Mouse (Mus musculus): ENCODE measurements around the gene Prps1l1. TPM values are rescaled to one million over a fixed set of nuclear protein-coding genes. Genes with fewer than 3 reads are reported as not detected.
A peak's percentile ranks its signal among the peaks of the same experiment; 100 is the strongest.

Prps1l1 gene
- polyA plus RNA-seq, 1 experiment from 2014 or later = not detected

DNA sequence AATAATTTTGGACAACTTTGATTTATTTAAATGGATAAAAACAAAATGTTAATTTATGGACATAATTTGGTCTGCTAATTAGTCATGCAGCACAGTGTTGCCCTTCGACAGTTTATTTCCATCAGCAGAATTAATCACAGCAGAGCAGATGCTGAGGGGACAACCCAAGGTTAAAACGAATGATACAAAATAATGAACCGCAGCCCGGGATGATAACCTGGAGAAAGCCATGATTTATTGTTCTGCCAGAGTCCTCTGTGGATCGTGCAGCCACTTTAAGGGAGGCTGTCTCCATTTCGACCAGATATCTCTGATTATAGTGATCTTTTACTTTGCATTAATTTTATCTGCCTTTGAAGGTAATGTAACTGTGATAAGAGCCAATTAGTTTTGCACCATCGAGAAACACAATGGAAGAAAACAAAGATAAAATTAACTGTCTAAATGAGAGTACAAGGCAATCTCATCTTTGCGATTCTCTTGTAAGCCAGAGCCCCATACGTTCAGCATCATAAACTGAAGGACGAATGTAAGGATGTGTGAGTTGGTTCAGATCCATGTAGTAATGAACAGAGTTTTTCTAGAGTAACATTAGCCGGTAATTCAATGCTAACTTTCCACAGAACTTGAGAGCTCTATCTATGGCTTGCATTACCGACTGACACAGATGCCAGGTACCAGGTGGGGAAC lies 14.4 kb downstream of the Prps1l1 start:
- Histone ChIP-seq H3K4me3 (replicated peaks; ENCODE audit: low read length) (no peak overlapping the region), H3K4me1 (replicated peaks; ENCODE audit: control insufficient read depth, insufficient read depth, low read length) (no peaks in the 10 kb centered on the region), H3K9me3 (ENCODE audit: control insufficient read depth, low read length) (no peaks in the 10 kb centered on the region; the same call in 1 of the 2 replicates), H3K9ac (replicated peaks; ENCODE audit: low read depth, low read length) (no peak overlapping the region), H3K4me2 (ENCODE audit: low read length) (no peak overlapping the region), H3K36me3 (ENCODE audit: control insufficient read depth, insufficient read depth) (no peaks in the 10 kb centered on the region), H3K27me3 (replicated peaks; ENCODE audit: control insufficient read depth, insufficient read depth, low read length) (no peaks in the 10 kb centered on the region), H3K27ac (ENCODE audit: low read length) (no peak overlapping the region)
- 66% methylated on average over 12 of the region's 12 CpGs for WGBS
- no peak for ATAC-seq

DNA sequence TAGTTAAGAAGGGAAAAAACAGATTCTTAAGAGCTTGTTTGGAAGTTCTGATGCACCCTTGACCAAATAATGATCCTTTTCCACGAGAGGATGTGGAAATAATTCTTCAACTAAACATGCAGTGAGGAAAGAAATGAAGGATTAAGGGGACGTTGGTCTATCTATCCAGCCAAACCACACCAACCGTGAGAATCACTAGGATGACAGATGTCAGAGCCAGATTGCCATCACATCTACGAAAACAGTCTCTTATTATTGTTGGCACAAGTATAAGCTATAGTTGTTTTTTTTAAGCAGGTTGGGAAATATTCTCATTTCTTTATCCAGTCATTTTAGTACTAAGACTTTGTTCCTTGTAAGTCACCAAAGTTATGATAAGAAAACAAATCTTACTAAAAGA lies 15.8 kb downstream of the Prps1l1 start:
- Histone ChIP-seq H3K9me3 (ENCODE audit: control insufficient read depth, low read length) (no peaks in the 10 kb centered on the region; the same call in 1 of the 2 replicates), H3K9ac (replicated peaks; ENCODE audit: low read depth, low read length) (no peak overlapping the region), H3K4me2 (ENCODE audit: low read length) (no peak overlapping the region), H3K4me1 (replicated peaks; ENCODE audit: control insufficient read depth, insufficient read depth, low read length) (no peaks in the 10 kb centered on the region), H3K27ac (ENCODE audit: low read length) (no peak overlapping the region), H3K36me3 (ENCODE audit: control insufficient read depth, insufficient read depth) (no peaks in the 10 kb centered on the region), H3K27me3 (replicated peaks; ENCODE audit: control insufficient read depth, insufficient read depth, low read length) (no peaks in the 10 kb centered on the region), H3K4me3 (replicated peaks; ENCODE audit: low read length) (no peak overlapping the region)
- 44% methylated on average over 4 of the region's 4 CpGs for WGBS
- no peak for ATAC-seq

DNA sequence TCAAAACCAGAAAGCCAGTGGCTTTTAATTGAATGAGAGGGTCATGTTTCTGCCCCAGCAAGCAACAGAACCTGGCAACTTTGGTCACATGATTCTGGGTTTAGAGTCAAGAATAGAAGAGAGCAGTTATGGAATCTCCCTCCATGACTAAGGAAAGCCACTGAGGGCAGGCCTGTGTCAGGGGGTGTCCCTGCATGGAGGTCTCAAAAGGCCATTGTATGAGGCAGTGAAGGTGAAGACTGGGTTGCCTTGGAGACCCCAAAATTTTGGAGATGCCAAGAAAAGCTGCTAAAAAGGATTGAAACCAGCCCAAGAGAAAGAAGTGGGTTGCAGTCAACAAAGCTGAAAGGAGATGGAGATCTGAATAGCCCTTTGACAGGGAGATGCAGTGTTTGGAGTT lies 21.2 kb downstream of the Prps1l1 start:
- ATAC-seq = 0 out of 2 replicates have a peak, but pooled peaks have one; percentile 13
- no peaks in the 10 kb centered on the region for H3K27me3 ChIP-seq (replicated peaks; ENCODE audit: control insufficient read depth, insufficient read depth, low read length)
- H3K4me3 ChIP-seq (replicated peaks; ENCODE audit: low read length) = no peak overlapping the region
- H3K9me3 ChIP-seq (ENCODE audit: control insufficient read depth, low read length) = no peaks in the 10 kb centered on the region
- no peak overlapping the region for H3K27ac ChIP-seq (ENCODE audit: low read length)
- H3K4me2 ChIP-seq (ENCODE audit: low read length) = no peak overlapping the region
- no peaks in the 10 kb centered on the region for H3K36me3 ChIP-seq (ENCODE audit: control insufficient read depth, insufficient read depth)
- peaks cover 8% of the 10 kb centered on the region for H3K4me1 ChIP-seq (replicated peaks; ENCODE audit: control insufficient read depth, insufficient read depth, low read length)
- H3K9ac ChIP-seq (replicated peaks; ENCODE audit: low read depth, low read length) = no peak overlapping the region

DNA sequence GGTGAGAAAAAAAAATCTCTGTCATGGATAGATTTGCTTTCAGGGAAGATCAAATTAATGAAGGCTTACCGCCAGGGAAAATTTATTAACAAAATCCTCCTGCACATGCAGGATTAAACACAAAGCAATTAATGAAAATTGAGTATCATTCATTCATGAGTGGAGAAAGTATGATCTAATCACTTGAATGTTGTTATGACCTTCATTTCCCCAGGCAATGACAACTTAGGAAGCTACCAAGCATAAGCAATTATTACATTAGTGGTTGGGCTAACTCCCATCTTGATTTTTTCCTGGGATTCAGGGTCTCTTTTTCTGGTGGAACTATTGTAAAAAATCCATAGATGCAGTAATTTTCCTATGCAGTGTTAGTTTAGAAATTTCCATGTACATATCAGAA lies 23.3 kb downstream of the Prps1l1 start:
- 20% methylated on average over 1 of the region's 1 CpGs for WGBS
- H3K9me3 ChIP-seq (ENCODE audit: control insufficient read depth, low read length) = no peaks in the 10 kb centered on the region
- no peak; the same call in 1 of the 2 replicates for ATAC-seq

DNA sequence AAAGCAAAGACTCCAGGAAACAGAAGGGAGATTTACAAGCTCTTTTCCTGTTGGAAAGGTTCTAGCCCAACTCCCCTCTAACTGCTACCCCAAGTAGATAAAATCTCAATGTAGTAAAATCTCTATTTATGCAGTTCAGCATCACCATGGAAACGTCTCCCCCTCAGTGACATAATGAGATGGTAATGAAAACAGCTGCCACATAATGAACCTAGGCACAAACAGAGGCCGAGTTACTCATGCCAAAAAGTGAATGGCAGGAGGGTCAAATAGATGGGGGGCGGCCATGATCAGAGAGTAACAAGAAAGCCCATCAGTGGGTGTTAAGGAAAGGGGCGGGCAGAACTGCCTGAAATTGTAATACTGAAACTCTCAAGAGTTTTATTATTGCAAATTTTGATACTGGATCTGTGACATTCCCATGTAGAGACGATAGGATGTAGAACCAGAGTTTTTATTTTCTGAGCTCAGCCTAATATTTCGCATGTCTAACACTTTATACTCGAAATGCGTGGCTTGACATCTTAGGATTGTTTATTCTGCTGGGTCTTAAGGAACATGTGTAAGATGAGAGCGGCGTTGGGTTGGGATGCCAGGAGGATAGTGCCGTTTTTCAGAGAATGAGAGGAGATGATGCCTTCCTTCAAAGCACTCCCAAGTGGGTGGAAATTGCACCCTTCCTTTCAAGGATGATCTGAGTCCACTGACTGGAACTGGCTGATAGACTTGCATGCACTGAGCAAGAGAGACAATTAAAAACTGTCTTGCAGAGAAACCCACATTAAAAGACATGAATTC lies 24.0 kb downstream of the Prps1l1 start:
- Histone ChIP-seq H3K9me3 (ENCODE audit: control insufficient read depth, low read length) (no peaks in the 10 kb centered on the region), H3K4me3 (replicated peaks; ENCODE audit: low read length) (no peak overlapping the region), H3K36me3 (ENCODE audit: control insufficient read depth, insufficient read depth) (no peaks in the 10 kb centered on the region), H3K27ac (ENCODE audit: low read length) (peak overlapping the region; percentile 77), H3K4me1 (replicated peaks; ENCODE audit: control insufficient read depth, insufficient read depth, low read length) (peaks cover 8% of the 10 kb centered on the region), H3K4me2 (ENCODE audit: low read length) (peak overlapping the region; percentile 23), H3K27me3 (replicated peaks; ENCODE audit: control insufficient read depth, insufficient read depth, low read length) (no peaks in the 10 kb centered on the region), H3K9ac (replicated peaks; ENCODE audit: low read depth, low read length) (no peak overlapping the region)
- ATAC-seq = peak; percentile 96
- WGBS = 12% methylated on average over 11 of the region's 11 CpGs

More for the DNA sequence above, 23.3 kb downstream of the Prps1l1 start:
- Histone ChIP-seq H3K9ac (replicated peaks; ENCODE audit: low read depth, low read length) (no peak overlapping the region), H3K4me2 (ENCODE audit: low read length) (no peak overlapping the region), H3K36me3 (ENCODE audit: control insufficient read depth, insufficient read depth) (no peaks in the 10 kb centered on the region), H3K27me3 (replicated peaks; ENCODE audit: control insufficient read depth, insufficient read depth, low read length) (no peaks in the 10 kb centered on the region), H3K27ac (ENCODE audit: low read length) (no peak overlapping the region), H3K4me1 (replicated peaks; ENCODE audit: control insufficient read depth, insufficient read depth, low read length) (peaks cover 8% of the 10 kb centered on the region), H3K4me3 (replicated peaks; ENCODE audit: low read length) (no peak overlapping the region)

DNA sequence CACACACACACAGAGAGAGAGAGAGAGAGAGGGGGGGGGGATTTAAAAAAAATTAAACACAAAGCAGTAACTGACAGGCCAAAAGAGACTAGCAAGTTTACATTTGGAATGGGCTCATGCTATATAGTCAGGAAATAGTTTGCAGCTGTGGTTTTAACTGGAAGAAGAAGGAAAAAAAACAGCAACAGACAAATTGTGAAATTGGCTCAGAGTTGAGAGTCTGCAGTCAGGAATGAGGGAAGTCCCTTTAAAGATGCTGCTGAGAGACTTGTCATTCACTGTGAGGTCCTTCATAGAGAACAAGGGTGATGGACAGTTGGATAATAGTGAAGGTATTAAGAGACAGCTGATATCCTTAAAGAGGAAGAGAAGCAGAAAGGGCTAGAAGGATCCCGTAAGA lies 26.9 kb downstream of the Prps1l1 start:
- Histone ChIP-seq H3K36me3 (ENCODE audit: control insufficient read depth, insufficient read depth) (no peaks in the 10 kb centered on the region), H3K9me3 (ENCODE audit: control insufficient read depth, low read length) (no peaks in the 10 kb centered on the region), H3K27ac (ENCODE audit: low read length) (no peak overlapping the region), H3K4me1 (replicated peaks; ENCODE audit: control insufficient read depth, insufficient read depth, low read length) (peaks cover 8% of the 10 kb centered on the region), H3K4me2 (ENCODE audit: low read length) (no peak overlapping the region), H3K27me3 (replicated peaks; ENCODE audit: control insufficient read depth, insufficient read depth, low read length) (no peaks in the 10 kb centered on the region), H3K4me3 (replicated peaks; ENCODE audit: low read length) (no peak overlapping the region), H3K9ac (replicated peaks; ENCODE audit: low read depth, low read length) (no peak overlapping the region)
- ATAC-seq = no peak
- WGBS = 54% methylated on average over 1 of the region's 1 CpGs

DNA sequence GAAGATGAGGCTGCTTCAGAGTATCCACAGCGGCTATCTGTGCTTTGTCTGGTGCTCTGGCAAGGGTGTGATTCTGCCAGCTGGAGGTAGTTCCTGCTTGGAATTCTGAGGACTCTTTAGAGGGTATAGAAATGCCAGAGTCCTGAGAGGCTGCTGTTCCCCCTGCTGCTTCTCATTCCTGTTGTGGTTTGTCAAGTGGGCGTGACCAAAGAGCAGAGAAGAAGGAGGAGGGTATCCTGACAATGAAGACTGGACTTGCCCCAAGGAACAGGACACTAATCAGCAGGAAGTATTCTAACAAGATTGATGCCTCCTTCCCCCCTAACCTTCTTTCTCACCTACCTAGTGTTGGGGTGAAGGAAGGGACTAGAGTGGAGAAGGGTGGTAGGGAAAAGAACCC lies 29.4 kb downstream of the Prps1l1 start:
- H3K9ac ChIP-seq (replicated peaks; ENCODE audit: low read depth, low read length) = no peak overlapping the region
- no peaks in the 10 kb centered on the region for H3K9me3 ChIP-seq (ENCODE audit: control insufficient read depth, low read length)
- H3K27me3 ChIP-seq (replicated peaks; ENCODE audit: control insufficient read depth, insufficient read depth, low read length) = no peaks in the 10 kb centered on the region
- H3K27ac ChIP-seq (ENCODE audit: low read length) = no peak overlapping the region
- H3K36me3 ChIP-seq (ENCODE audit: control insufficient read depth, insufficient read depth) = no peaks in the 10 kb centered on the region
- no peak for ATAC-seq
- no peak overlapping the region for H3K4me3 ChIP-seq (replicated peaks; ENCODE audit: low read length)
- H3K4me2 ChIP-seq (ENCODE audit: low read length) = no peak overlapping the region
- peaks cover under 1% of the 10 kb centered on the region for H3K4me1 ChIP-seq (replicated peaks; ENCODE audit: control insufficient read depth, insufficient read depth, low read length)
- WGBS = 61% methylated on average over 2 of the region's 2 CpGs

DNA sequence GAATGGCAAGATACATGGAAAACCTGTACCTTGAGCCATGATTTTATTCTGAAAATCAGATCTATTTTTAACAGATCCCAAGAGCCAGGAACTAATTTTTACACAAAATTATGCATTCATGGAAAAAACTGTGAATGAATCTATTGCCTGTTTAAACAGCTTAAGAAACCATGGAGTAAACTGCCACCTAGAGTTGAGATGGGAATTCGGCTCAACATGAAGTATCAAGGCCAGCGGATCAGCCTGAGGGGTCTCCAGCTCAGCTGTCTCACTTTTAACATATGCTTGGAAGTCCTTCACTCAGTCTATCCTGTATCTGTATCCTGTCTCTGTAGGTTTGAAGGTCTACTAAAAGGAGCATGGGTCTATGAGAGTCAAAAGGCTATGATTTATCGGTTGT lies 31.5 kb downstream of the Prps1l1 start:
- H3K4me2 ChIP-seq (ENCODE audit: low read length) = no peak overlapping the region

DNA sequence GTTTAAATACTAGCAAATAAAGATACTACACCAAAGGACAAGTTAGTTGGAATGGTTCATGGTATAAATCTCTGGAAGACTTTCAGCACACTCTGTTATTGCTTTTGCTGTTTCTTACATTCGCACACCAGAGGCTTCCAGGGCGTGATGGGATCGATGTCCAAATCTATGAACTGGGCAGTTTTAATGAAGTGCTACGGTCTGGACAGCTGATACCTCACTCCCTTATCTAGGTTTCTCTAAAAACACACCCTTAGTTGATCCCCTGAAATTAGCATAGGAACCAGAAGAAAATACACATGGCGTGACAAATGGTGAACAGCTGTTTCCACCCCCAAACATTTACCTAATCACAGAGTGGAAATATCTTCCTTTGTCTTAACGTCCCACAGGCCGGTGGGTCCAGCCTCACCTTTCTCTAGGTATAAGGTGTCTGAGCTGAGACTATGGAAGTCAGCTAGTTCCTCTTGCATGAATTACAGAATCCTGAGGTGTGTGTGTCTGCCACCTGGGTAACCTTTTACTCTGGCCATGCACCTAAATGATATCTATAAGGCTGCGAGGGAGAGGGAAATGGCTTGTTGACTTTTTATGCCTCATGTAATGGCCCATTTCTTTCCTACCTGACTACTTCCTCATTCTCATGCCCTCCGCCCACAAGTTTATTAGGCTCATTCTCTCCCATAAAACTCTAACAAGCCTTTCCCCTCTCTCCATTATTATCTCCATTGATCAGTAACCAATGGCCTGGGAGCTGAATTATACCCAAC lies 32.1 kb downstream of the Prps1l1 start:
- H3K9ac ChIP-seq (replicated peaks; ENCODE audit: low read depth, low read length) = no peak overlapping the region
- no peaks in the 10 kb centered on the region for H3K36me3 ChIP-seq (ENCODE audit: control insufficient read depth, insufficient read depth)
- no peak overlapping the region for H3K4me3 ChIP-seq (replicated peaks; ENCODE audit: low read length)
- 95% methylated on average over 9 of the region's 9 CpGs for WGBS
- no peak overlapping the region for H3K4me2 ChIP-seq (ENCODE audit: low read length)
- H3K4me1 ChIP-seq (replicated peaks; ENCODE audit: control insufficient read depth, insufficient read depth, low read length) = no peaks in the 10 kb centered on the region
- H3K27ac ChIP-seq (ENCODE audit: low read length) = no peak overlapping the region
- peak; percentile 14; the same call in 1 of the 2 replicates for ATAC-seq
- H3K9me3 ChIP-seq (ENCODE audit: control insufficient read depth, low read length) = no peaks in the 10 kb centered on the region
- H3K27me3 ChIP-seq (replicated peaks; ENCODE audit: control insufficient read depth, insufficient read depth, low read length) = no peaks in the 10 kb centered on the region

More for the DNA sequence above, 31.5 kb downstream of the Prps1l1 start:
- Histone ChIP-seq H3K4me3 (replicated peaks; ENCODE audit: low read length) (no peak overlapping the region), H3K9ac (replicated peaks; ENCODE audit: low read depth, low read length) (no peak overlapping the region), H3K36me3 (ENCODE audit: control insufficient read depth, insufficient read depth) (no peaks in the 10 kb centered on the region), H3K9me3 (ENCODE audit: control insufficient read depth, low read length) (no peaks in the 10 kb centered on the region), H3K4me1 (replicated peaks; ENCODE audit: control insufficient read depth, insufficient read depth, low read length) (no peaks in the 10 kb centered on the region), H3K27ac (ENCODE audit: low read length) (no peak overlapping the region), H3K27me3 (replicated peaks; ENCODE audit: control insufficient read depth, insufficient read depth, low read length) (no peaks in the 10 kb centered on the region)
- WGBS = 51% methylated on average over 3 of the region's 3 CpGs
- ATAC-seq = peak; percentile 86

Data from forebrain, embryonic 16.5 days (tissue).